Mouse (Mus musculus) midbrain, embryonic 16.5 days (tissue): Measurements from ENCODE around the gene Acsbg1. TPM values are rescaled to one million over a fixed set of nuclear protein-coding genes. Genes with fewer than 3 reads are reported as not detected.

ENCODE experiments used
- ATAC-seq: fragments of 200-750 bp; cut with Nextera tagmentation; 2 replicates; pipeline ENCODE4 v1.8.0; 2017; ENCODE audit warnings: moderate TSS enrichment
- H3K27ac ChIP-seq: fragments of 300-500 bp; sonication (generic); 2 replicates; pipeline ENCODE4 v1.5.1; 2014; ENCODE audit warnings: mild to moderate bottlenecking, low read length, mixed read lengths
- H3K27me3 ChIP-seq: fragments of 300-500 bp; sonication (generic); 2 replicates; pipeline ENCODE4 v1.6.1; 2014; ENCODE audit warnings: low read depth, low read length, mixed read lengths; ENCODE audit not compliant: control insufficient read depth, insufficient read depth
- H3K36me3 ChIP-seq: fragments of 300-500 bp; sonication (generic); 2 replicates; pipeline ENCODE4 v1.6.1; 2014; ENCODE audit warnings: mild to moderate bottlenecking, low read length, moderate library complexity, mixed read lengths; ENCODE audit not compliant: control insufficient read depth, insufficient read depth
- H3K4me1 ChIP-seq: fragments of 300-500 bp; sonication (generic); 2 replicates; pipeline ENCODE4 v1.6.1; 2014; ENCODE audit warnings: mild to moderate bottlenecking, low read length, mixed read lengths; ENCODE audit not compliant: control insufficient read depth, insufficient read depth
- H3K4me2 ChIP-seq: fragments of 300-500 bp; sonication (generic); 2 replicates; pipeline ENCODE4 v1.6.1; 2014; ENCODE audit warnings: mild to moderate bottlenecking, low read length, mixed read lengths
- H3K4me3 ChIP-seq: fragments of 300-500 bp; sonication (generic); 2 replicates; pipeline ENCODE4 v1.5.1; 2014; ENCODE audit warnings: low read depth, mild to moderate bottlenecking, low read length, moderate library complexity, mixed read lengths
- H3K9ac ChIP-seq: fragments of 300-500 bp; sonication (generic); 2 replicates; pipeline ENCODE4 v1.6.1; 2014; ENCODE audit warnings: low read depth, low read length, mixed read lengths
- H3K9me3 ChIP-seq: fragments of 300-500 bp; sonication (generic); replicated peaks from 2 replicates; pipeline ENCODE4 v1.6.1; 2014; ENCODE audit warnings: mild to moderate bottlenecking, low read length, mixed read lengths; ENCODE audit not compliant: control insufficient read depth, poor library complexity, severe bottlenecking
- WGBS: fragments of 180-500 bp; shearing (Covaris S2); extraction: QIAGEN DNeasy Blood & Tissue Kit; methylation state at CpG from one replicate; pipeline ENCODE4 v1.1.7; 2014; 5-methylcytosine and 5-hydroxymethylcytosine counted together
- polyA plus RNA-seq: library from polyadenylated mRNA; unstranded; fragments of >200 nt; fragmentation: Nextera tagmentation; extraction: Ambion mirVana; gene quantifications from 2 replicates; pipeline ENCODE4 v1.2.1, GENCODE M21; 2015

The Acsbg1 gene
- polyA plus RNA-seq, 1 experiment from 2014 or later: 33.4 TPM

- ATAC-seq: no peak
- no peak overlapping the region for H3K4me2 ChIP-seq
- 76% methylated on average over 2 of the region's 2 CpGs for WGBS
- H3K27me3 ChIP-seq: no peaks in the 10 kb centered on the region
- H3K4me3 ChIP-seq: no peak overlapping the region
- H3K9ac ChIP-seq: no peak overlapping the region
- H3K9me3 ChIP-seq: no peaks in the 10 kb centered on the region
- no peaks in the 10 kb centered on the region for H3K4me1 ChIP-seq
- no peaks in the 10 kb centered on the region for H3K36me3 ChIP-seq
- H3K27ac ChIP-seq: no peak overlapping the region
Measured at GRCm38 (mm10) chr9:54655846-54656245, 5.8 kb downstream of the Acsbg1 start.

GRCm38 (mm10) chr9:54652778-54653177 is 8.9 kb downstream of the Acsbg1 start:
- Histone ChIP-seq H3K9ac (no peak overlapping the region), H3K4me3 (no peak overlapping the region), H3K27ac (no peak overlapping the region), H3K9me3 (no peaks in the 10 kb centered on the region), H3K4me1 (no peaks in the 10 kb centered on the region), H3K36me3 (no peaks in the 10 kb centered on the region), H3K4me2 (no peak overlapping the region), H3K27me3 (no peaks in the 10 kb centered on the region)
- WGBS: 89% methylated on average over 2 of the region's 2 CpGs
- no peak for ATAC-seq

- Histone ChIP-seq H3K4me3 (no peak overlapping the region), H3K36me3 (no peaks in the 10 kb centered on the region), H3K27me3 (no peaks in the 10 kb centered on the region), H3K4me2 (no peak overlapping the region), H3K27ac (no peak overlapping the region), H3K9me3 (no peaks in the 10 kb centered on the region), H3K9ac (no peak overlapping the region), H3K4me1 (no peaks in the 10 kb centered on the region)
- WGBS: 97% methylated on average over 1 of the region's 1 CpGs
- no peak for ATAC-seq
Measured at GRCm38 (mm10) chr9:54649360-54649759, 12.3 kb downstream of the Acsbg1 start.

GRCm38 (mm10) chr9:54647456-54647855 is 14.2 kb downstream of the Acsbg1 start:
- Histone ChIP-seq H3K36me3 (no peaks in the 10 kb centered on the region), H3K27me3 (no peaks in the 10 kb centered on the region), H3K9me3 (no peaks in the 10 kb centered on the region), H3K27ac (no peak overlapping the region), H3K4me2 (no peak overlapping the region), H3K4me1 (no peaks in the 10 kb centered on the region), H3K9ac (no peak overlapping the region), H3K4me3 (no peak overlapping the region)
- no peak for ATAC-seq
- WGBS: 90% methylated on average over 2 of the region's 2 CpGs

GRCm38 (mm10) chr9:54646252-54646651 is 15.4 kb downstream of the Acsbg1 start:
- H3K4me2 ChIP-seq: no peak overlapping the region
- H3K9me3 ChIP-seq: no peaks in the 10 kb centered on the region
- H3K9ac ChIP-seq: no peak overlapping the region
- H3K4me3 ChIP-seq: no peak overlapping the region
- no peaks in the 10 kb centered on the region for H3K4me1 ChIP-seq
- H3K27me3 ChIP-seq: no peaks in the 10 kb centered on the region
- no peaks in the 10 kb centered on the region for H3K36me3 ChIP-seq
- no peak for ATAC-seq
- no peak overlapping the region for H3K27ac ChIP-seq
- WGBS: 84% methylated on average over 9 of the region's 9 CpGs

DNA sequence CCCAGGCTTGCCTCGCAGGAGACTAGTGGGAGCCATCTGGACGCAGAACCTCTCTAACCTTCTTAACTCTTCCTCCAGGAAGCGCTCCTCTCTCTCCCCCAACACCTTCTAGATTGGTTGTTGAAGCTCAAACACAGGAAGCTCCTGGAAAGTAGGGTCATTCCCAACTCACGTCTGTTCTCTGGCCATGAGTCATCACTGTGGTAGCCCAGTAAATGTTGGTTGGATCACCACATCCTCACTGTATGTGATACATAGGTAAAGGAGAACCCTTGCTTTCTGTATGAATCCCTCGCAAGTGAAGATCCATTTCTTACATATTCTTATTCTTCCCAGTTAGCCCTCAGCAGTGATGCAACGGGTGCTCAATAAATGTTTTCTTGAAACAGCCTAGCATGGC is 16.1 kb downstream of the Acsbg1 start:
- Histone ChIP-seq H3K36me3 (no peaks in the 10 kb centered on the region), H3K9me3 (no peaks in the 10 kb centered on the region), H3K27ac (no peak overlapping the region), H3K4me2 (no peak overlapping the region), H3K9ac (no peak overlapping the region), H3K4me3 (no peak overlapping the region), H3K27me3 (no peaks in the 10 kb centered on the region), H3K4me1 (no peaks in the 10 kb centered on the region)
- no peak for ATAC-seq
- WGBS: 95% methylated on average over 6 of the region's 6 CpGs

GRCm38 (mm10) chr9:54643179-54643578 is 18.5 kb downstream of the Acsbg1 start:
- H3K9ac ChIP-seq: no peak overlapping the region
- no peak overlapping the region for H3K4me3 ChIP-seq
- WGBS: 97% methylated on average over 7 of the region's 7 CpGs
- no peaks in the 10 kb centered on the region for H3K4me1 ChIP-seq
- H3K27ac ChIP-seq: no peak overlapping the region
- H3K9me3 ChIP-seq: no peaks in the 10 kb centered on the region
- no peaks in the 10 kb centered on the region for H3K27me3 ChIP-seq
- no peaks in the 10 kb centered on the region for H3K36me3 ChIP-seq
- ATAC-seq: no peak
- no peak overlapping the region for H3K4me2 ChIP-seq

GRCm38 (mm10) chr9:54642556-54642955 is 19.1 kb downstream of the Acsbg1 start:
- WGBS: 87% methylated on average over 4 of the region's 4 CpGs
- H3K9me3 ChIP-seq: no peaks in the 10 kb centered on the region
- no peak for ATAC-seq

GRCm38 (mm10) chr9:54642149-54642548 is 19.5 kb downstream of the Acsbg1 start:
- no peak overlapping the region for H3K9ac ChIP-seq
- H3K36me3 ChIP-seq: no peaks in the 10 kb centered on the region
- no peaks in the 10 kb centered on the region for H3K9me3 ChIP-seq
- H3K27me3 ChIP-seq: no peaks in the 10 kb centered on the region
- WGBS: 85% methylated on average over 2 of the region's 2 CpGs
- no peaks in the 10 kb centered on the region for H3K4me1 ChIP-seq
- no peak overlapping the region for H3K4me2 ChIP-seq
- no peak for ATAC-seq
- H3K27ac ChIP-seq: no peak overlapping the region
- no peak overlapping the region for H3K4me3 ChIP-seq

More at GRCm38 (mm10) chr9:54642556-54642955, 19.1 kb downstream of the Acsbg1 start:
- Histone ChIP-seq H3K4me1 (no peaks in the 10 kb centered on the region), H3K9ac (no peak overlapping the region), H3K27me3 (no peaks in the 10 kb centered on the region), H3K4me3 (no peak overlapping the region), H3K36me3 (no peaks in the 10 kb centered on the region), H3K27ac (no peak overlapping the region), H3K4me2 (no peak overlapping the region)

DNA sequence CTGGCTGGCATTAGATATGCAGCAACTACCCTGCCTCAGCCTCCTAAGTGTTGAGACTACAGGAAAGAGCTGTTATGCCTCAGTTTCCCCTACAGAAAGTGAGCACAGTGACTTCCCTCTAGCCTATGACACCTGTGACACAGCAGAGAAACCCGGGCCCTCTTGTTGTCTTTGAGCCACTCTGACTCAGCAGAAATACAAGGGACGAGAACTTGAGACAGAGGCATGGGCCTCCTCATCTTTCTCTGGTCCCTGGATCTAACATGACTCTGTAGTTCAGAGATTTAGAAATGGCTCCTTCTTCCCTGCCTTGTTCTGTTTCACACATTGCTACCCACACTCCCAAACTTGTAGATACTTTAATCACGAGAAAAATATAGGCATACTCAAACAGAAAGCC is 20.1 kb downstream of the Acsbg1 start:
- H3K4me2 ChIP-seq: no peak overlapping the region
- no peaks in the 10 kb centered on the region for H3K36me3 ChIP-seq
- no peak for ATAC-seq
- H3K9me3 ChIP-seq: no peaks in the 10 kb centered on the region
- 86% methylated on average over 3 of the region's 3 CpGs for WGBS
- no peaks in the 10 kb centered on the region for H3K27me3 ChIP-seq
- H3K4me3 ChIP-seq: no peak overlapping the region
- H3K9ac ChIP-seq: no peak overlapping the region
- no peaks in the 10 kb centered on the region for H3K4me1 ChIP-seq
- H3K27ac ChIP-seq: no peak overlapping the region
